Mouse (Mus musculus) A20 (cell line): Measurements from ENCODE around the gene Zeb2.

Experiments
- DNase-seq: peaks from one replicate; pipeline ENCODE4 v3.0.0-alpha.2; 2011; ENCODE audit warnings: low read depth, low spot score

Zeb2 gene

DNA sequence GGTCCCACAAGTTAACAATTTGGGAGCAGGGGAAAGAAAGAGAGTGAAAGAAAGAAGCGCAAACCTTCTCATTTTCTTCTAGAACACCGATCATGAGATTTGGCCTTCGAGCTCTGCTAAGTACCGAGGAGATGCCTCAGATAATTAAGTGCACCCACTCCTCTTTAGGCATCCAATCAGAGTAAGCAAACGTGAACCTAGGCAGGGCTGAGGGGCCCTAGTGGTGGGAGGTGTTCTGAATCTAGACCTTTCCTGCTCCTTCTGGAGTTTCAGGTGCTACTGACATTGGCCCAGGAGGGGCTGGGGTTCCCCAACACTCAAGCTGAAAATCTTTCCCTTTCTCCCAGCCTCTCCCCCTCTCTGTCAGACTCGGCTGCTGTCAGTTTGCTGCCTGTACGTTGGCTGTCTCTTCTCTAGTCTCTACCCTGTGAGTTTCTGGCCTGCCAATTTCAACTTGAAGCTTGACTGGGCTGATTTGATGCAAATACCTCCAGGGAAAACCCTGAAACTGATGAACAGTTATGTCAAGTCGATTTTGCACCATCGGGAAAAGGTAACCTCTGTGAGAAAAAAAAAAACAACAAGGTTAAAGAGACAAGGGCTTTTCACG, 20.5 kb downstream of the Zeb2 start:
- no peak for DNase-seq

DNA sequence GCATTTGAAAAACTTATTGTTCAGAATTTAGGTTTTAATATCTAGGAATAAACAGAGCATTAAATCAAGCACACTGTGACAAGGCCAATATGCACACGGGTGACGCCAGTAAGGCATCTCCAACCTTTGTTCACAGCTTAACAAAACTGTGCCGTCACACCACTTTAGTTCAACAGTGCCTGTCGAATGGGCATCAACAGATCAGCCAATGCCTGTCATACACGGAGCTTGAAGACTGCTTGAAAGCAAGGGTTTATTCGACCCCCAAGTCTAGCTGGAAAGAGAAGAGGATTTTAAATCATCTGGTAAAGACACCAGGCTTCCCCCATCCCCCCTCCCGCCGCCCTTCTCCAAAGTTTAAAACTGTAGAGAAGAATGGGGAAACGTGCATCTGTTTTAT, 21.4 kb downstream of the Zeb2 start:
- DNase-seq = no peak

DNA sequence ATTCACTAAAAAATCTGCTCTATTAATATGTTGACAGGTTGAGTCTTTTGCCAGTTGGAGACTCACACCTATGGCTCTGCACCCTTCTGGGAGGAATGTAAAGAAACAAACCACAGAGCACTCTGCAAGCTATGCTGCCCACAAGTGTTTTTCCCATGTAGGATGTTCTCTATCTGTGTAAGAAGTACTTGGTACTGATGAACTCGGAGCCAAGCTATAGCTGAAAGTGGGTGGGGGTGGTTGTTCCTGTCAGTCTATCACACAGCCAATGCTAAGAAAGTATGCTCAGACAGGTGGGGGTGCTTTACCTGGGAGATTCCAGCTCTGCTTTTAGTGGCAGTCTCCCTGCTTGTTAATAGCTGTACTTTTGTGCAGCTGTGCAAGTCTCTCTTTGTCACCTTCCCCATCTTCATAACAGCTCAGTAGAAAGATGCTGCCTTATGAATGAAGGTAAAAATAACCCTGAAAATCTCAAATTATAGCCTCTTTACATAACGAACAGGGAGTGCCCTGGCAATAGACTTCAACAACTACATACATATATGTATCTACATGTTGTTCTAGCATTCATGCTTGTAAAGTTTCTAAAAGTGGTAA, 22.7 kb downstream of the Zeb2 start:
- DNase-seq = peak; percentile 12

DNA sequence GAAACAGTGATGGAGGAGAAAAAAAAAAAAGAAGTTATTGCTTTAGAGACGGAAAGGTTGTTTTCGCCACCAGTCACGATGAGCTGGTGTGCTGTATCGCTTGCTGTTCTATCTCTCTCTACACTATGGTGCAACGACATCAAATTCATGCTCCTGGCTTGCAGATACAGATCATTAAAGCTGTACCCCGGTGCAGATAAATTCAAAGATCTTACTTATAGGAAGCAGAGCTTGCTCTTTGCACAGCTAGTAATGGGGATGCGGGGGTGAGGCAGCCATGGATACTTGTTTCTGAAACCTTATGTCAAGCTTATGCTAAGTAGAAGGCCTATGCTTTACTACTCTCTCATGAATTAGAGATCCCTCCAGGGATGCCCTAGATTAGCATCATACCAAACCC, 23.7 kb downstream of the Zeb2 start:
- no peak for DNase-seq

DNA sequence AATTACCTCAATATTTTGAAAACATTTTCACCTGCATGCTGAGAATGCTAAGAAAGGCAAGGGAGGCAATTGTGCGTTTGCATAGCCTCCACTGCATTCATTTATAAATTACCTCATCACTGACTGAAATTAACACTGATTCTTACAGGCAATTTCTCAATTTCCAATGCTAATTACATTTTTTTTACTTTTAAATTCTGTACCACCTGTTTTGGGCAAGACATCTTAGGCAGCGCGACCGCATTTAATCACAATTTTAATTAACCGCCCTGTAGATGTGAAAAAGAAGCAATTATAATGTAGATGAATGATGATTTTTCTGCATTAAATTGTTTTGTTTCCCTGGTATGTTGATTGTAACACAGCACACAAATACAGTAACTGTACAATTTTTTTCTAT, 24.5 kb downstream of the Zeb2 start:
- DNase-seq = no peak

DNA sequence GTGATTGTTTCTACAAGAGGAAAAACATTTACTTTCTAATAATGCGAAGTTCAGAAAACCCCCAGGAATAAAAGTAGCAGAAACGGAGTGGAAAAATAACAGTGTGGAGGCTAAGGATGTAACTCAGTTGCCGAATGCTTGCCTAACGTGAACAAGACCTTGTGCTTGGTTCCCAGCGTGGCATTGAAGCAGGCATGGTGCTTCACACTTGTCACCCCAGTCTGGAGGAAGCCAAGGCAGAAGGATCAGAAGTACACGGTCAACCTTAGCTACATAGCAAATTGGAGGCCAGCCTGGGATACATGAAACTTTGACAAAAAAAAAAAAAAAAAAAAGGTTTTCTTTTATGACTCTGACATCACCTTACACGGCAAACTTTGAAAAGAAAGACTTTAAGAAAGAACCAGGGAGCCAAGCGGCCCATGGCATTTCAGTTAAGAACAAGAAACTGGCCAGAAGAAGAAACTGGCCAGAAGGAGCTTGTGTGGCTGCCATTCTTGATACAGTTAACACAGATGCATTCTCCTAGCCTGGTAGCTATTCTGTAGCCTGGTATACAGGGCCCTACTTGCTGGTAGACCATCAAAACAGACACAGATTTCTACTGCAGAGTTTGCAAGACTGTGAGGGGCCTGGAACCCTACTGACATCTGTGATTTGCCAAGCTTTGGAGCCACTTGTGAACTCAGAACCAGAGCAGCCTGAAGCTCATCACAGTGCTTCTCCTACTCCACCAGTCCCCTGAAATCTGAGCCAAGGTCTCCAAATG, 26.5 kb downstream of the Zeb2 start:
- DNase-seq = no peak

DNA sequence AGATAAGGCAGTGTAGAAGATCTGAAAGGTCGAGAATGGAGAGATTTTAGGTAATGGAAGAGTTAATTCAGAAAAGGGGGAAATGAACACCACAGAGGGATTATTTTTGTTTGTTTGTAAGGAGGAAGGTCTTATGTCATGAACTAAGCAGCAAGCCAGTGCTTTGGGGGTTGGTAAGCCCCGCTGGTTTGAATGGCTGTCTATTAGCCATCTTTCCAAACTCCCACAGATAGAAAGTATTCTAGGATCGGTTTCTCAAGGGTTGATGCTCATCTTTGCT, 28.0 kb downstream of the Zeb2 start:
- DNase-seq = no peak

DNA sequence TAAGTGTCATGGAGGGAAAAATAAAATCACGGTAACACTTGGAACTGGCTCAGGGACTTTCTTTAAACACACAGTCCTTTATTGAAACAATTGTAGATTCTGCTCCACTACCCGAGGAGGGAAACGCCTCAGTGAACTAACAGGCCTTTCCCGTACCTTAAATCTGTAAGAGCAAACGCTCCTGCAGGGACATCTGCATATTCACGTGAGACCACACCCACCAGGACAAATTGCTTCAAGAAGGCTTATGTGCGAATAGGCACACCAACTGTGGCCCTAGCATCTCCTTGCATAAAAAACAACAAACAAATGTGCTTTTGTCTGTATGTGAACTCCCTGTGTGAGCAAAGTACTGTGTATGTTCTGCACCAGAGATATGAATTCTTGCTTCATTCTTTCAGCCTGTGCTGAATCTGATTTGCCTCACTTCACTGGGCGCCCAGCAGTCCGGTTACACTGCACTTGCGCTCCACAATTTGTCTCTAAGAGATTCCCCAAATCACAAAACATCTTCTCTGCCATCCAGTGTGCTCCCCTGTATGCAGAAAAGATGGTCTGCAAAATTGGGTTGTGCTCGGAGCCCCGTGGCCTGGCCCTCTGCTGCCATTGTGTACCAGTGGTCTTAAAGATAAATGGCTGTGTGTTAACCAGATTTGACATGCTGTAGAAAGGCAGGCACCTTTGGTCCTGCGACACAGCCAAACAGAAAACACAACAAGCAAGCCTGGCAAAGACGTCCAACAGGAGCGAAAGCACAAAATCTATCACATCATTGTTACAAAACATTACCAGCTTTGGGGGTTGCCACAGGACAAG, 28.6 kb downstream of the Zeb2 start:
- no peak for DNase-seq

DNA sequence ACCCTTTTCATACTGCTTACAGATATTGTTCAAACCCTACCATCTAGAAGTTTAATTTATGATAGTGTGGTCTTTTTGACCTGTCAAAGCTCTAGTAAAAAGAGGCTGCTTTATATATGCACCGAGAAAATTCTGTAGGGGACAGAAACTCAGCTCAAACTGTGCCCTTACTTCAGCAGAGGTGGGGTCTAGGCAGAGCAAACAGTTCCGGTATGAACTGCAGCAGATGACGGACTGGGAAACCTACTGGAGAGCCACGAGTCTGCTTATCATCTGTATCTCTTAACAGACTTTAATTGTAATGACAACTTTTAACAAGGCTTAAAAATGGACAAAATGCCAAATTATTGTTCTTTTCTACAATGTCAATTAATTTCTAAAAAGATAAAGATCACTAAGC, 30.0 kb downstream of the Zeb2 start:
- DNase-seq = no peak

DNA sequence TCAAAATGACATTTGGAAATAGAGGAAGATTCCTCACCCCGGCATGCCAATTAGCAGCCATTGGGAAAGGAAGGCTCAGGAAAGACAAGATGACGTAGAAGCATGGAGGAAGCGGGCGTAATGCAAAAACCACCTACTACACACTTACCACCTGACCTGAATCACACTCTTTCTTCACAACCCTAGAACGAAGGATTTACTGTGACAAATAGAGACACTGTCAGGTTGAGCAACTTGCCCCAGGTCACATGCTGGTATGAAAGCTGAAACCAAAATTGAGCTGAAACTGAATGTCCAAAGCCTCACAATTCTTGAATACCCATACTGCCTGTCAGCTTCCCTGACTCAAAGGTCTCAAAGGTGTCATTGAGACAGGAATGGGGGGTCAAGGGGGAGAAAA, 31.5 kb downstream of the Zeb2 start:
- no peak for DNase-seq

DNA sequence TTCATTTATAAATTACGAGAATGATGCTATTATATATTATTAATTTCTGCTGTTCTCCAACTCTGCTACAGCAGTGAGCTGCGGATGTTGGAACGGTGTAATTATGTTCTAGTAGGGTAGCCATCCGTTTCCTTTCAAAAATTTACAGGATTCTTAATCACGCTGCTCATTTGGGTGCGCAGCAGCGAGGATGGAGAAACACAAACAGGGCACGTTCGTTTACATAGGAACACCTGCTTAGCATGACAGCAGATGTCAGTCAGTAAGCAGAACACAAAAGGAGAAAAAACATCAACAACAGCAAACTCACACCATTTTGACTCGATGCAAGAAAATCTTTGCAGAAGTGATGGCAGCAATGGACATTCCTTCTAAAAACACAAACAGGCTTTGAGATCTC, 34.2 kb downstream of the Zeb2 start:
- DNase-seq = no peak

DNA sequence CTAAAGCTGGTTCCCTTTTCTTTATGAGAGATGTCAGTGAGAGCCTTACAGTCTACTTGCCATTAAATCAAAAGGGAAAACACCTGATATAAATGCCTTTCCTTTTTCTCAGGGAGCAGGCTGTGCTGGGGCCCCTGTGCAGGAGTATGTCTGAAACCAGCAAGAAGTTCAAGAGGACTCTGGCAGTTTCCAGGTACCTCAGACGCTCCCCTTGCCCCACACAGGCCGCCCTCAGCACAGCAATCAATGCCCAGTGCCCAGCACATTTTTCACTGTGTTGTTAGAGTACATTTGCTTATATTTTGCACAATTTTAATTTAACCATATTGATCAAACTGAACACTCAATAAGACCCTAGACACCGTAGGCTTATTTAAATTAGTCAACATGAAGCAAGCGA, 35.6 kb downstream of the Zeb2 start:
- DNase-seq = no peak

DNA sequence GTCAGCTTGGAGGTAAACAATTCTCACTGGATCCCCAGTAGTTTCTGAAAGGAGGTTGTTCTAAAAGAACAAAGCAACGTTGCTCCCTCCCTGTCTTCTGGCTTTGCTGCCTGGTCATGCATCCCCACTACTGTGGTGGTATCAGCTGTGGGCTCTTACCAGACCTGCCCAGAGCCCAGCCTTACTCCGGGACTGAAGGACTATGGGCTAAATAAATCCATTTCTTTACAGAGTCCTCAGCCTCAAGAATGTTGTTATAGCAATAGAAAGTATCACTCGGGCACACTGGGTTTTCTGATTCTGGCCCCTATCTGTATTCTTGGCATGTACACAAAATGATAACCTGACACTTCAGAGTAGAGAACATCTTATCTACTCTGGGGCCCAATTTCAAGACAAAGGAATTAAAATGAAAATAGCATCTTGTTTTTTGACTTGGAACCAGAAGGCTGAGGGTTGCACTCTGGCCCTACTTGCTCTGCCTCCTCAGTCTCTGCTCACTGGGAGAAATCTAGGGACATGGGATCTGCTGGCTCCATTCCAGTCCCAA, 39.2 kb downstream of the Zeb2 start:
- DNase-seq = no peak

DNA sequence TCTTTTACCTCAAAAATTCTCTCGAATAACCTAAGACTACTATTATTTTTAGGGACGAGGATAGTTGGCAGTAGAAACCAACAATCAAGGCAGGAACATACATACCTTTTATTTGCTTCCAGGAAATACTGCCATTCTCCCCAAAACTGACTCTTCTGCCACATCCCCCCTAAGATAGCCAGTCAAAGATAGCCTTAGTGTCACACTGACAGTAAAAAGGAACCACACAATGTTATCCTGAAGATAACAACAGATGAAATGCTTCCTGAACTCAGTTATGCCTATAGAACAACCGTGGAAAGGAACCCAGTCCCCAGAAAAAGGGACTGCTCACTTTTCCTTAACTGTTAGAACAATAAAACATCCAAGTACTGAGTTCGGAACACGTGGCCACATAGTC, 39.8 kb downstream of the Zeb2 start:
- no peak for DNase-seq

DNA sequence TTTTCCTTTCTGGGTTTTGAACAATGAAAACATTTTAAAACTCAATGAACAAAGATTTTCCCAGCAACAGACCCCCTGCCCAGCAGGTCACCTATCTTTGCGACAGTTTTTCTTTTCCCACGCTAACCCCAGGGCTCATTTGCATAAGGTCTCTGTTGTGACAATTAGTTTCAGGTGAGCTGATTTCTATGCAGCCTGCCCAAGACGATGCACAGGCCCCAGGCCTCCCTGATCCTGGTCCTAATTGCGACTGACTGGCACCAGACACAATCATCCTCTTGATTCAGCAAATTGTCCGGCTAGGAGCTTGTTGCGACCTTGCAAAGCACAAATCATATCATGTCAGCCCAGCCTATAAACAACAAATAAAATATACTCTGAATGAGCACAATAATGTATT, 44.2 kb downstream of the Zeb2 start:
- DNase-seq = no peak

DNA sequence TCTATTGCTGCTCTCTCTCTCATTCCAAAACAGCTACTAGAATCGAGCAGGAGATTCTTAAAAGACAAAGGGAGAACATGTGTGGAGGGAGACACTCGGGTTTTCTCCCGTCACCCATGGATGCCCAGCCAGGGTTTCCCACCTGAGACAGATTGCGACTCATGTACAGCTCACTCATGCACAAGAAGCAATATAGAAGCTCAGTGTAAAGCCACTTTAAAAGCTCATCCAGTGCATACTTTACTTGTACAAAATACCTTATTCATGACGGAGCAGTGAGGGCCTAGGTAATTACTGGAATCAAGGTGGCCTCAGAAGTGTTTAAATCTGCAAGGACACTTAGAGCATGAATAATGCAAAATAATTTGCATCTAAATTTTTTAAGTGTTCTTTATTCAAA, 45.9 kb downstream of the Zeb2 start:
- DNase-seq = no peak

DNA sequence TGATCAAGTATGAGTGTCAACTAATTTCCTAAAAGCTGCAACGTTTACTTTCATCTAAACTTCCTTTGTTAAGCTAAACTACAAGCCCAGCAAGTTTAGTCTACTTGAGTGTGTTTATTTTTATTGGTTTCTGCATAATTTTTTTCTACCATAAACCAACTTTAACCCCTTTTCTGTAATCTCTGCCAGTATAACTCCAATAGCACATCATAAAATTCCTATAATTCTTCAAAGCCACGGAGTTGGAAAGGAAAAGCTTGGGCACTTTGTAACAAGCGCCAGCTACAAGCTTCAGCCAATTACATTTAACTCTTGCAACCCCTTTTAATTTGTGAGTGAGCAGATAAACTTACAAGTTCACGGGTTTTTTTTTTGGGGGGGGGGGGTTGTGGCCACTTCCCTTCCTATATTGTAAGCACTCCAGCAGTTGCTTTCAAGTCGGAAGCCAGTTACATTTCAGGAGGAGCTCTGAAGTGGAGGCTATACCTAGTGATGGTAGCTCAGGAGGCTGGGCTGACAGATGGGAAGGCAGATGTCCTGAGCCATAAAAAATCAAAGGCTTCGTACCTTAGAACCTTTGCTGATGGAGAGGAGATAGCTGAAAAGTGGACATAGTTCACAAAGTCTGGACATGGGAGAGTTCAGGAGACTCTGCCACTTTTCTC, 46.5 kb downstream of the Zeb2 start:
- DNase-seq = no peak

DNA sequence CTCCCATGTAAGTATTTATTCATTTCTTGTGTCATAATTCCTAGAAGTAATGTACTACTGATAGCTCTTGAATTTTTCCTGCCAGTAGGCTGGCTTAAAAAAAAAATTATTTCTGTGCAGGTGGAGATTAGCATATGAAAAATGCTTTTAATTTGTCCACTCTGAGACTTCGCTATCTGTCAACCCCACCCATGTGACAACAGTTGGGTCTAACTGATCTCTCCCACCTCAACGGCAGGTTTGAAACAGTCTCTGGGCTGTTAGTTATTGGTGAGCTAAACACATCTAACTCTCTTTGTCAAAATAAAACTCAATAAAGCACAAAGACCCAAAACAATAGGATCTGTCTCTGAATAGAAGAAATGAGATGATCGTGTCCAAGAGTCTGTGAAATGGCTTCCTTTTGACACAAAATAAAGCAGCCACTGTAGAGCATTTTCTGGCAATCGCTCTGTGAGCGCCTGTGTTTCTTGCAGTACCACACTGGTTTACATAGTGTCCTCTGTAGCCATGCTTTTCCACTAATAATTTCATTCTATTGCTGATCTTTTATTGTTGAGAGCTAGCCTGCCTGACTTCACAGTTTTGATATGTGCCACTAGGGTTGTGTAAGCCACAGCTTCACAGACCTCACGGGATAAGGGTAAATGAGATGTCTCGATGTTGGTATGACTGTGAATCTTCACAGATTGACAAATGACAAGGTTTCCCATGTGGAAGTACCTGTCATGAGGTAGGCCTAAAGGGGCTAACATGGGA, 48.2 kb downstream of the Zeb2 start:
- DNase-seq = no peak

DNA sequence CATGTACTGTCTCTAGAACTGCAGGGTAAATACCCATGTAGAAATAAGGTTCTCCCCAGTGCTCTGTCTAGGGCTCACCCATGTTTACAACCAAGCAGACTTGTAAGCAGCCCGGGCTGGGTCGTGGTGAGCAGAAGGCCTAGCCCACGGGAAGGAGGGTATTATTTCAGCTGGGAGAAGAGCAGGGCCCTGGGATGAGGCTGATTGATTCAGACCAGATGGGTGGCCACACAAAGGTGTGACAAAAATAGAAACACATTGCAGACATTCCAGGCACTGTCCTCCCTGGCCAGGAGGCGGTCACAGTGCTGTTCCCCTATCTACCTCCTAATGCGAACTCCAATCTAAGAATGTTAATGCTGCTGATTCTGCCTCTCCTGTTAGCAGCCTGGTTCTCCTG, 50.1 kb downstream of the Zeb2 start:
- DNase-seq = no peak

DNA sequence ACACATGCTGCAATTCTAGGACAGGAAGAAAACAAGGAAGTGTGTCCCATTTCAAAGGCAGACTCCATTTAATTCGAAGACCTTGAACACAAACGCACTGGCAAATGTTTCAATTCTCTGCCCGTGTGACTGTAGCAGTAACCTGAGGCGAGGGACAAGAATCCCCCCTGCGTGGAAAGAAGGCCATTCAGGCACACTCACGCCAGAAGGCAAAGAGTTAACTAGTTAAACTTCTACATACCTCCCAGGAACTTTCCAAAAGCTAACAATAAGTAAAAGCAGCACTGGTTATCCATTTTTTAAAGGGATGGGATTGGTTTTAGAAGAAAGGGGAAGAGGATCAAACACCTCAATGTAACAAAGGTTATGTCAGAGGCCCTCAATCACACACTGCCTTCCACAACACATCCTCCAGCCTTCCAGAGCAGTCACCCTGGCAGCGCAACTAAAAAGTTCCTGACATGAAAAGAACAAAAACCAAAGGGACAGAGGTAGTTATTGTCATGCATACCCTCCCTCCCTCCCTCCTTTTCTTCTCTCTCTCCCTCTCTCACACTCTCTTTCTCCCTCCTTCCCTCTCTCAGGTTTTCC, 53.8 kb downstream of the Zeb2 start:
- DNase-seq = no peak

DNA sequence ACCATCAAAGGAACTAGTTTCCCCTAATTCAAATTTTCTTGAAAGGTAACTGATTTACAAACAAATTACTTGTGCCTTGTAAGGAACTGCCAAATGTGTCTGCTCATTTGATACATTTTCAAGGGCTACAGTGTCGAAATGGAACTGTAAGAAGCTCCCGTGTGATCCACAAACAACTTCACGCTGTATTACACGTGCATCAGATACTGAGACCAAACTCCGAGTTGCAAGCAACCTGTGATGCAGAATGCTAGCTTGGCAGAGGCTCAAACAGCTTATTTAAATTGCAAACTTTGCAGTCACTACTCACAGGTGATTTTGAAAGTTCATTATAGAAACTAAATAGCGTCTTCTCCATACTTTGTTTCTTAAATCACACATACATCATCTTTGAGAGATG, 55.1 kb downstream of the Zeb2 start:
- DNase-seq = no peak
